Mouse (Mus musculus) megakaryocyte, embryonic 14.5 days (primary cell): Measurements from ENCODE around the gene Car5b.

Experiments used
- FLI1 ChIP-seq: IDR thresholded peaks from 2 replicates; pipeline ENCODE4 v1.6.1; 2012; ENCODE audit warnings: low read length, inconsistent platforms, mixed read lengths
- GATA1 ChIP-seq: IDR thresholded peaks from 3 replicates; pipeline ENCODE4 v1.6.1; 2012; ENCODE audit warnings: mixed read lengths, low read length, inconsistent platforms, borderline replicate concordance

DNA sequence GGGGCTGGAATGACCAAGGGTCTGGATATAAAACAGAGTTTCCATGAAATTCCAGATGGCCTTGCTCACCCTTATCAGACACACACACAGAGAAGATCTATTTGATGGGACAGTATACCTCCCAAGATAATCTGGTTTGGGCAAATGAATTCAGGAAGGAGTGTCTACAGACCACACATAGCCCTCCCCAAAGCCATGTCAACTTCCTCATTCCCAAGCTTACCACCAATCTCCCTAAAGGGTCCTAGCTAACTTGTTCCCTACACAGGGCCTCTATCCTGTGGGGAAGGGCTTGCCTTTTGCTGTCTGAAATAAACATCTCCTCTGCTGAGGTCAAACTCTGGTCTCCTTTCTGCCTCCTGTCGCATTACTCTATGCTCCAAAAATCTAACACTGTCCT is 46.7 kb downstream of the Car5b start:
- TF ChIP-seq GATA1 (no peak), FLI1 (no peak)
